Mouse (Mus musculus): ENCODE measurements around the gene Dusp5.

Gene Dusp5

GRCm38 (mm10) chr19:53538024-53538423 is 9.1 kb downstream of the Dusp5 start:
- no peak for ATAC-seq (ENCODE audit: insufficient number of reproducible peaks, low FRiP score, low TSS enrichment)

GRCm38 (mm10) chr19:53538796-53539195 is 9.9 kb downstream of the Dusp5 start:
- no peak for ATAC-seq (ENCODE audit: insufficient number of reproducible peaks, low FRiP score, low TSS enrichment)

GRCm38 (mm10) chr19:53539296-53539695 is 10.4 kb downstream of the Dusp5 start:
- ATAC-seq (ENCODE audit: insufficient number of reproducible peaks, low FRiP score, low TSS enrichment): no peak

DNA sequence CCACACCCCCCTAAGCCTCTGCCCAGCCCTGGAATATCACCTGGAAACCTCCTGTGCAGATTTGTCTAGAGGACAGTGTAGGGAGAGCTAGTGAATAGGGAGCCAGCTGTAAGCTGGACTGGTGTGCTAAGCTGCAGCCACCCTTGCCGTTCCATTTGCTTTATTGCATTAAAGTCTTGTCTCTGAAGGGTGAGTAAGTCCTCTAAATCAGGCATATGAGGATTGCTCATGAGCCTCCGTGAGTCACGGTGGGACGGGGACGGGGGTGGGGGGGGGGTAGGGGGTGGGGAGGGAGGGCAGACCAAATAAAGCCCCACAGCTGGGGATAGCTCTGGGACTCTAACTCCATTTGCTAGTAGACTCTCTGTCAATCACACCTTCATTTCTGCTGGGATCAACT is 14.7 kb downstream of the Dusp5 start:
- ATAC-seq (ENCODE audit: insufficient number of reproducible peaks, low FRiP score, low TSS enrichment): no peak

DNA sequence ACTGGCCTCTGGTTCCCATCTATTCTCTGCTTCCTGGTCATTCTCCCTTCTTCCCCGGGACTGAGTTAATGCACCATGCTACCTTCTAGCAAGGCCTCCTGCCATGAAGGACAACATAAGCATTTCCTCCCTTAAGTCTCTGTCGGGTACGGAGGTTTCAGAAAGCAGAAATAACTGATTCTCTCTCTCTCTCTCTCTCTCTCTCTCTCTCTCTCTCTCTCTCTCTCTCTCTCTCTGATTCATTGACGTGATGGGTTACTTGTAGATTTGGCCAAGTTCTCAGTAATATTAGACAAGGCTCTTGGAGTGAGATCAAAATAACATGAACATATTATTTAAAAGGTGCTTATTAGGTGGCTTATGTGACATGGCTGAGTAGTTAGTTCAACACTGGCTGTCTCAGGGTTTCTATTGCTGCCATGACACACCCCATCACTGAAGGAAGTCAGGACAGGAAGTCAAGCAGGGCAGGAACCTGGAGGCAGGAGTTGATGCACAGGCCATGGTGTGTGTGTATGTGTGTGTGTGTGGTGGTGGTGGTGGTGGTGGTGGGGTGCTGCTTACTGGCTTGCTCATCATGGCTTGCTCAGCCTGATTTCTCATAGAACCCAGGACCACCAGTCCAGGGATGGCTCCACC is 16.1 kb downstream of the Dusp5 start:
- no peak for ATAC-seq (ENCODE audit: insufficient number of reproducible peaks, low FRiP score, low TSS enrichment)

- no peak for ATAC-seq (ENCODE audit: insufficient number of reproducible peaks, low FRiP score, low TSS enrichment)
Measured at GRCm38 (mm10) chr19:53547597-53547996, 18.7 kb downstream of the Dusp5 start.

DNA sequence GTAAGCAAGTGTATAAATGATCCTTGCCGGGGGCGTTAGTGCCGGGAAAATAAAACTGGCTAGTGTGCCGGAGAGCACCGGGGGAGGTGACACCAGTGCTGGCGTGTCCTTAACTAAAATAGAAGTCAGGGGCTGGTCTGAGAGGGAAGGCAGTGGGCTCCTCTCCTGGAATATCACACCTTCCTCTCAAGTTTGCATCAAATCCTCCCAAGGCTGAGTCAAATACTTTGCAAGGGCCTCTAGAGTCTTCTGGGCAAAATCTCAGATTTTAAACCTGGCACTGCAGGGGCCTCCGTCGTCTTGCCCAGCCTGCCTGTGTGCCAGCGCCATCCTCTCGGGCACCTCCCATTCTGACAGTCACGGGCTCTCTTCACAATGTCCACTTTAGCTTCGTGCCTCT is 22.1 kb downstream of the Dusp5 start:
- no peak for ATAC-seq (ENCODE audit: insufficient number of reproducible peaks, low FRiP score, low TSS enrichment)

- ATAC-seq (ENCODE audit: insufficient number of reproducible peaks, low FRiP score, low TSS enrichment): no peak
Measured at GRCm38 (mm10) chr19:53552216-53552786, 23.4 kb downstream of the Dusp5 start.

GRCm38 (mm10) chr19:53552795-53553194 is 23.9 kb downstream of the Dusp5 start:
- ATAC-seq (ENCODE audit: insufficient number of reproducible peaks, low FRiP score, low TSS enrichment): no peak

DNA sequence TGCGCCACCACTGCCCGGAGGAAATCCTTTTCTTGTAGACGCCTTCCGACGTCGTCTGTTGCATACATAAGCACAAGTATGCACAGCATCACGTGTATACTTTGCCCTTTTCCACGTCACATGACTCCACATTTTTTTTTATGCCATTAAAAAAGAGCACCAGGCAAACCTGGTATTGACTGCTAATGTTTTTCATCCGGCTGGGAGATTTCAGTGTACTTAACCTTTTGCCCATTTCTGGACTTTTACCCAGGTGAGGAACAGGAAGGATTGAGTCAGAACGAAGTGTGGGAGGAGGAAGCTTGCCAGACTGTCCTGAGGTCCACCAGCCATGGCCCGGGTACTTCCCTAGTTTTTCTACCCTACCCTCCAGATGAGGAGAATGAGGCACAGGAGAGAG is 25.5 kb downstream of the Dusp5 start:
- ATAC-seq (ENCODE audit: insufficient number of reproducible peaks, low FRiP score, low TSS enrichment): no peak

DNA sequence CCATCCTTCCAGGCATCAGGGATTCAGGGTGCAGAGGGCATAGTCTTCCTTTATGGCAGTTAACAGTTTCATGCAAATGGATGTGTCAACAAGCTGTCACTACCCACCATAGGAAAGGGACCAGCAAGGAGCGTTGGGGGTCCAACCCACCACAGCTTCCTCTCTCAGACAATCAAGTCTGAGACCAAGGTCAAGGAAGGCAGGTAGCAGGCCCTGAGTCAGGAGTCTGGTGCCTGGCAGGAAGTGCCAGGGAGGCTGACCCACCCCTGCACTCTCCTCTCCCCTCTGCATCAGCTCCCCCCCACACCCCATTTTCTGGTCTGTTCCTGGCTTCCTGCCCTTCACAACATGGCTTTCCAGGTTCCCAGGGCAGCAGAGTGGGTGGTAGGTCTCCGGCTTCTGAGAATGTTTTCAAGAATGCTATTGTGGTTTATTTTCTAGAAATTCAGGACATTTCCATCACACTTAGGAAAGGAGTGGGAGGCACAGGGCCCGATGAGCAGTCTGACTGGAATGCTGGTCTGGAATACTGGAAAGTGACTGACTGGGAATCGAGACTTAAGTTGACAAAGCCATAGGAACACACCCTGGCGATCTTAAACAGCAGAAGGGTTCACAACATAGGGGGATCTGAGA is 26.2 kb downstream of the Dusp5 start:
- no peak for ATAC-seq (ENCODE audit: insufficient number of reproducible peaks, low FRiP score, low TSS enrichment)

DNA sequence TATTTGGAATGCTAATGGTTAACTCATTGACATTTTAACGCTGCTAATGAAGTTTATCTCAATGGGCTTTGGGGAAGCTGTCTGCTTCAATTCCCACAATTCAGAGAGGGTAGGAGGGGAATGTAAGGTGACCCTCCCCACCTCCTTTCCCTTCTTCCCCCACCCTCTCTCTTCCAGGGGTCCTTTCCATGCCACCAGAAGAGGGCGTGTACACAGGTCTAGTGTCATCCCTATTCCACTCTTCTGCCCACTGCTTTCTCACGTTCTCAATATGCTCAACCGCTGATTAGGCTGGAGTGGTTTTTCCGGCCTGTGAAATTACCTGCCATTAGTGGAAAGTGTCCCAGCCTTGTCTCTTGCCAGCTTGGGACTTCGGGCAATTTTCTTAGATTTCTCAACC is 27.9 kb downstream of the Dusp5 start:
- ATAC-seq (ENCODE audit: insufficient number of reproducible peaks, low FRiP score, low TSS enrichment): no peak

- no peak; the same call in 1 of the 2 replicates for ATAC-seq (ENCODE audit: insufficient number of reproducible peaks, low FRiP score, low TSS enrichment)
Measured at GRCm38 (mm10) chr19:53557267-53557936, 28.5 kb downstream of the Dusp5 start.

GRCm38 (mm10) chr19:53560436-53560835 is 31.5 kb downstream of the Dusp5 start:
- no peak for ATAC-seq (ENCODE audit: insufficient number of reproducible peaks, low FRiP score, low TSS enrichment)

DNA sequence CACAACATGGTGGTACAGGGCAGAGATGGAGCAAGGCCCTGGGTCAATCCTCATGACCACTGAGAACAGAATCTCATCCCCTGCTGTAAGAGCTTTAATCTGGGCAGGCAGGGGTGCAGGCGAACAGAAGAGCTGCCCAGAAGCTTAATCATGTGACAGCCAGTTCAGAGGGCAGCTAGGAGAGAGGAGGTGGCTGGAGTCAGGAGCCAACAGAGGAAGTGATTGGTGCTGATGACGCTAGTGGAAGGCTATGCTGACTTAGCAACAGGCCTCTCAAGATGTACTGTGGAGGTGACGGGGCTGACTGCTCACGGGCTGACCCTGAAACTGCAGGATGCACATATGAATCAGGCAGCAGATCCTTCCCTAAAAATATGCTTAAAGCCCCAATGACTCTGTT is 35.3 kb downstream of the Dusp5 start:
- no peak for ATAC-seq (ENCODE audit: insufficient number of reproducible peaks, low FRiP score, low TSS enrichment)

DNA sequence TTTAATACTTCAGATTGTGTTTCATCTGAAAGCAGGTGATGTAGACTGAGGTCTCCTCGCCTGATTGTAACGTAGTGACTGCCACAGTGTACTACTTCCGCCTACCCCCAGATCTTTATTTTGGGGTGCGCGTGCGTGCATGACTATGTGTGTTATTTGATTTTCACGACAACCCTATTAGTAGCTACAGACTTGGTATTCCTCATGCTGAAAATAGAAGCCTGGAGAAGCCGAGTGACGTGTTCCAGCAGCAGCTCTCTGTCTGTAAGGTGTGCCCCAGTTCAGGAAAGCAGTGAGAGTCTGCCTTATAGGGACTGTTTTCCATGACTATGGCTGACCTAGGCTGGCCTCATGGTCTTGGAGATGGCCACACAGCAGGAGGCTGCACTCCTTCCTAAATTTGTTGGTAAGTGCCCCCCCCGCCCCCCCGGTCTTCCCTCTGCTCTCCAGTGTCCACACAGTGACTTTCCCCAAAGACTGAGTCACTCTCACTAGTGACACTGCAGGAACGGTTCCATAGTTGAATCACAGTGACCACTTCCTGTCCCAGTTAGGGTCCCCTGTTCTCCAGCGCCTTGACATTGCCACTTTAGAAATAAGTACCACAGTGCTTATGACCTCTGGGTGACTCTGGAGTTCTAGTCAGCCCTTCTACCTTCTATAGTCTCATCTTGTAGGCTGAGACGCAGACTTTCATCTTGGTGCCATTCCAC is 36.8 kb downstream of the Dusp5 start:
- no peak for ATAC-seq (ENCODE audit: insufficient number of reproducible peaks, low FRiP score, low TSS enrichment)

DNA sequence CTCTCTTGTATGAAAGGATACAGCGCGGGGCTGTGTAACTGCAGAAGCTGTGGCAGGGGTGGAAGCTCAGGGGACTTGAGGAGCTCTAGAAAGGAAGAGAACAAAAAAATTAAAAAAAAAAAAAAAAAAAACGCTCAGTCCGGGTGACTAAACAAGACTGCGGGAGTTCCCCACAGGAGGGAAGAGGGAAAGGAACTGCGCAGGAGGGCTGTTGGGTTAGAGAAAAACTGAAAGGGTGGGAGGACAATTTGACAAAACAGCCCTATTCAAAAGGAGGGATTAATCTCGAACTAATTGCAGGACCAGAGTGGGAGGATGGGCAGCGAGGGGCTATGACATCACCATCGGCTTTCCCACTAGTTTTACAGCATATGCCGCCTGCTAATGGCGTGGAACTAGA is 39.0 kb downstream of the Dusp5 start:
- ATAC-seq (ENCODE audit: insufficient number of reproducible peaks, low FRiP score, low TSS enrichment): no peak

- ATAC-seq (ENCODE audit: insufficient number of reproducible peaks, low FRiP score, low TSS enrichment): no peak
Measured at GRCm38 (mm10) chr19:53568553-53568952, 39.6 kb downstream of the Dusp5 start.

DNA sequence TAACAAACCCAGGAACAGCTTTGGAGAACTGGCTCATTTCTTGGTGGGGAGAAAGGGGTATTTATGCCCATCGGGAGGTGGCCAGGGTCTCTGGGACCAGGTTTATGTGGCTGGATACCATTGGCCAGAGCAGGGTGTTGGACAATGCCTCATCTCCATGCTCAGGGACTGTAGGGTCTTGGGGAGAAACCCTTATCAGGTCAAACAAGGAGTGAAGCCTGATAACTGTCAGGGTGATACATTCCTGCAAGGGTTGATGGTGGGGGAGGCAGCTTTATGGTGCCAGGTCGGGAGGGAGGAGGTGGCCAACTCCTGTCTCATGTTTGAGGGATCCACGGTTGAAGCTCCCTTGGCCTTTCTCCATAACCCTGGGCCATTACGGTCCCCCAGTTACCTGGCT is 42.1 kb downstream of the Dusp5 start:
- ATAC-seq (ENCODE audit: insufficient number of reproducible peaks, low FRiP score, low TSS enrichment): no peak

DNA sequence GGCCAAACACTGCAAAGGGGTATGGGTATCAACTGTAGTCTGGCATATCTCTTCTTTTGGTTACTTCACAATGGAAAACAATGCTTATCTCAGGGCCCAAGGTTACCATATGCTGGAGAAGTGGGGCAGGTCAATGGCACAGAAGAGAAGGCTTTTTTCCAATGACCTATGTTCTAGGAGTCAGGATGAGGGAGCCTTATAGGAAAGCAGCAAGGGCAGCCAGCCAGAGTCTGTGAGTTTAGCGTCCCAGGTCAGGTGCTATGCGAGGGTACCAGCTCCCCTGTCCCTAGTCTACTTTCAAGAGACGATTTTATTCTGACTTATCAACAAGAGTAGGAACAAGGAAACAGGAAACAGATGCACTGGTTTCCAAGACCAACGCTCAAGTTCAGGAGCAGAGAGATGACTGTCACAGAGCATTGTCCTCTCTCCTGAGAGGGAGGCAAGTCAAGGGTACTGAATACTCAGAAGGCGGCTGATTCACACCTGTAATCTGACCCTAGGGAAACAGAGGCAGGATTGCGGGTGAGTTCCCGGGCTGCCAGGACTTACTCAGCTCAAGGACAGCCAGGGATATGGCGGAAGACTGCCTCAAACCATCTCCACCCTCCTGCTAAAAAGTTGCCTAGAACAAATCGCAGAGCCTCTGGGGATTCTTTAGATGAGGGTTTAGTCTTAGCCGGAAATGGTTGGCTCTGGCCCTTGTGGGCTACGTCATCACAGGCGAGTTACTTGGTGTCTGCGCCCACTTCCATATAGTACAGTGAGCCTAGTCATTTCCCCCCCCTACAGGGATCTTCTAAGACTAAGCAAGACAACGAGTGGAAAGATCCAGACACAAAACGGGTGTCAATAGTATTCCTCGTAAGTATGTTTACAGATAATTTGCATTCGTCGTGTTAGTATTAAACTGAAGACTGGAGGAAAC is 42.9 kb downstream of the Dusp5 start:
- ATAC-seq (ENCODE audit: insufficient number of reproducible peaks, low FRiP score, low TSS enrichment): no peak

Data from cerebellum, adult (tissue).